Mouse (Mus musculus): ENCODE measurements around the gene Bak1. TPM values are rescaled to one million over a fixed set of nuclear protein-coding genes. Genes with fewer than 3 reads are reported as not detected.

Bak1 gene
- 34.8 and 36.8 TPM in 2 replicates for polyA plus RNA-seq (2012; rRNA removed)

GRCm38 (mm10) chr17:27028909-27029308 is at the start of gene Bak1:
Bak1 (minus strand) TSS chr17:27029009.
- DNase-seq (ENCODE audit: low spot score): no peak

GRCm38 (mm10) chr17:27078499-27078898 is 49.7 kb upstream of the Bak1 start:
- DNase-seq (ENCODE audit: low spot score): no peak

- DNase-seq (ENCODE audit: low spot score): no peak
These were observed 49.1 kb upstream of the Bak1 start for GRCm38 (mm10) chr17:27077920-27078319.

GRCm38 (mm10) chr17:27077133-27077532 is 48.3 kb upstream of the Bak1 start:
- DNase-seq (ENCODE audit: low spot score): no peak

GRCm38 (mm10) chr17:27074849-27075745 is 46.3 kb upstream of the Bak1 start:
- no peak for DNase-seq (ENCODE audit: low spot score)

- no peak for DNase-seq (ENCODE audit: low spot score)
These were observed 45.4 kb upstream of the Bak1 start for GRCm38 (mm10) chr17:27074236-27074635.

GRCm38 (mm10) chr17:27073778-27074177 is 45.0 kb upstream of the Bak1 start:
- peak; percentile 48 for DNase-seq (ENCODE audit: low spot score)

GRCm38 (mm10) chr17:27073126-27073525 is 44.3 kb upstream of the Bak1 start:
- DNase-seq (ENCODE audit: low spot score): no peak

GRCm38 (mm10) chr17:27072363-27072762 is 43.6 kb upstream of the Bak1 start:
- DNase-seq (ENCODE audit: low spot score): no peak

GRCm38 (mm10) chr17:27071630-27072029 is 42.8 kb upstream of the Bak1 start:
- DNase-seq (ENCODE audit: low spot score): no peak

- DNase-seq (ENCODE audit: low spot score): no peak
These were observed 42.1 kb upstream of the Bak1 start for GRCm38 (mm10) chr17:27070913-27071312.

GRCm38 (mm10) chr17:27069071-27069470 is 40.3 kb upstream of the Bak1 start:
- DNase-seq (ENCODE audit: low spot score): no peak

GRCm38 (mm10) chr17:27066065-27066464 is 37.3 kb upstream of the Bak1 start:
- DNase-seq (ENCODE audit: low spot score): no peak

- DNase-seq (ENCODE audit: low spot score): no peak
These were observed 35.4 kb upstream of the Bak1 start for GRCm38 (mm10) chr17:27064195-27064594.

GRCm38 (mm10) chr17:27063717-27064116 is 34.9 kb upstream of the Bak1 start:
- no peak for DNase-seq (ENCODE audit: low spot score)

GRCm38 (mm10) chr17:27062684-27063083 is 33.9 kb upstream of the Bak1 start:
- DNase-seq (ENCODE audit: low spot score): no peak

GRCm38 (mm10) chr17:27061727-27062126 is 32.9 kb upstream of the Bak1 start:
- DNase-seq (ENCODE audit: low spot score): no peak

- DNase-seq (ENCODE audit: low spot score): no peak
These were observed 31.9 kb upstream of the Bak1 start for GRCm38 (mm10) chr17:27060698-27061097.

- no peak for DNase-seq (ENCODE audit: low spot score)
These were observed 28.8 kb upstream of the Bak1 start for GRCm38 (mm10) chr17:27057517-27058055.

- DNase-seq (ENCODE audit: low spot score): peak; percentile 78
These were observed 28.2 kb upstream of the Bak1 start, which contains the start of gene Itpr3 for GRCm38 (mm10) chr17:27056812-27057516. Itpr3 (plus strand) TSS chr17:27057304.

- no peak for DNase-seq (ENCODE audit: low spot score)
These were observed 27.4 kb upstream of the Bak1 start for GRCm38 (mm10) chr17:27056170-27056569.

- DNase-seq (ENCODE audit: low spot score): no peak
These were observed 22.7 kb upstream of the Bak1 start for GRCm38 (mm10) chr17:27051514-27051913.

- no peak for DNase-seq (ENCODE audit: low spot score)
These were observed 22.0 kb upstream of the Bak1 start for GRCm38 (mm10) chr17:27050853-27051252.
